Mouse (Mus musculus) skeletal muscle tissue, adult 2 months (tissue): Measurements from ENCODE around the gene Gtpbp3.
"Not testable (repeated sequence)": the region's sequence is repeated elsewhere in the genome, so short reads cannot be mapped to it uniquely, and the experiment has no call there.

ENCODE experiments used
- DNase-seq: peaks from one replicate; pipeline ENCODE4 v3.0.0-alpha.2; 2012; ENCODE audit warnings: low read depth, low spot score

Gene Gtpbp3

DNA sequence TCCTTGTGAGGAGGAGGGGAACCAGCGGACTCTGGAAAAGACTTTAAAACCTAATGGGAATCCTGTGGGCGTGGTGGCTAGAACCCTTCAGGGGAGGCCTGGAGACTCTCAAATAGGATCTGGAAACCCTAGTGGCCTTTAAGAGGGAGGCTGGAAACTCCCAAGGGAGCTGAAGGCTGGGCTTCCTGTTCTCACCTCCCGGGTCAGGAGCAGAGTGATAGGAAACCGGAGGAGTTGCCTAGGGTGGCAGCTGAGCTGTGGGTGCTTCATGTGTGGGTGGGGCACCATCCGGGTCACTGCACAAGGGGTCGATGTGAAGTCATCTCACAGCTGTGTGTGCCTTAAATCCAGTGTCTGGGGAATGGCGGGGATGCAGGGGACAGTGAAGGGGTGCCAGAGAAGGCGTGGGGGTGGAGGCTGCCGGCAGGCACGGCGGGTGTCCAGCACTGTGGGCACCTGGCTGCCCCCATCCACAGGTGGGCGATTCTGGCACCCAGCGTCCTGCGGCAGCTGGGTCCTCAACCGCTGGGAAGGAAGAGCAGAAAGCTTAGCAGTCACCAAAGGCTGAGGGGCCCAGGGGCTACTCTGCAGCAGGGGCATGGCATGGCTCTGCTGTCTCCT, 10.1 kb downstream of the Gtpbp3 start:
- no peak for DNase-seq

DNA sequence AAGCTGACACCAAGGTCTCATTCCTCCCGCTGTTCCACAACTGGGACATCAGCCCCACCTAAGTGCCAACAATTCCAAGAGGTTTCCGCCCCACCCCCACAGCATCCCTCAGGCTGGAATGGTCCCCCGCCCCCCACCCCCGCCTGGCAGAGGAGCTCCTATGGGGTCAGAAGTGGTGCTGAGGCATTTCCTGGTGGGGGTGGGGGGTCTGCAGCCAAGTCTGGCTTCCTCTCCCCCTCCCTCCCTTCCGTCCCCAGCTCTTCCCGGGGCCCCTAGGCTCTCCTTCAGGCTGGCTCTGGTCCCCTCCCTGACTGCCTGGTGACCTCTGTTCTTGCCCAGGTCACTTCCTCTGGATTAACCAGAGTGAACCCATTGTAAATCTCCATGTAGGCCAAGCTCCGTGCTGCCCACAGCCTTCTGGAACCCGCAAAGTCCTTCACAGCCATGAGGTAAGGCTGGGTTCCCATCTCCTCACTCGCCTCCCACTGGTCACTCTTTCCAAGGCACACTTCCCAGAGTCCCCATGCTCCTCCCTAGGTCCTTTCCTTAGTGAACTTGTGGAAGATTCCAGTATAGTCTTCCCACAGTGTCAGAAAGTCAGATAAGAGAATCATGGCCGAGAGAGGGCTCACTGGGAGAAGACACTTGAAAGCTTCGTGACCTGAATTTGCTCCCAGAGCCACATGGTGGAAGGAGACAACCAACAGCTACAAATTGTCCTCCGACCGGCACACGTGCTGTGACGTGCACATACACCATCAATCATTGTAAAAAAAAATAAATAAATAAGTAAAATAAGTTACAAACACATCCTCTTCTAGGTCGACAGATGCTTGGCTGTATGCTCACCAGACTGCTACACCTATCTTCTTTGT, 11.2 kb downstream of the Gtpbp3 start:
- DNase-seq: no peak

DNA sequence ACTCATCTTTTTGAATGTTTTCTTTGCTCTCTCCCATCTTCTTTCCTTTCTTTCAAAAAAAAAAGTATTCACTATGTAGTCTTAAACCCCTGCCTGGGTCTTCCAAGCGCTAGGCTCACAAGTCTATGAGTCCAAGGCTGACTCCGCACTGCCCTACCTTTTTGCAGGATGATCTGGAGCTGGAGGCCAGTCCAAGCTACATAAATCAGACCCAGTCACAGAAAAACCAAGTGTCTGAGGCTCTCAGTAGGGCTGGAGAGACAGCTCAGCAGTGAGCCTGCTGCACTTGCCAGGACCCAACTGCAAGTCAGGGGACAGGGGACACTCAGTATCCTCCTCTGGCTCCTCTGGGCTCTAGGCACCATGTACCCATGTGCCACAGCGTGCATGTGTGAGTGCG, 16.4 kb downstream of the Gtpbp3 start:
- no peak for DNase-seq

DNA sequence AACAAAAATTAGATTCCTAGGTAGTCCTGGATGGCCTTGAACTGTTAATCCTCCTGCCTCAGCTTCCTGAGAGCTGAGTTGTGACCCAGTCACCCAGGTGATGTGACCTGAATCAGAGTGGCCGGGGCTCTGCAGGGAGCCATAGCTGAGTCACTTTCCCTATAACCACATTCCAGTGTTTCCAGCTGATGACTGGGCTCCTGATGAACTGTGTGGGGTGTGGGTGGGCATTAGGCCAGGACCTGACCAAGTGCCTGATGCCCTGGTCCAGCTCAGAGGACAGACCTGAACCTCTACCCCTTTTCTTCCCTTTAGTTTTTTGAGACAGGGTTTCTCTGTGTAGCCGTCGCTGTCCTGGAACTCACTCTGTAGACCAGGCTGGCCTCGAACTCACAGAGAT, 17.4 kb downstream of the Gtpbp3 start:
- DNase-seq: no peak

DNA sequence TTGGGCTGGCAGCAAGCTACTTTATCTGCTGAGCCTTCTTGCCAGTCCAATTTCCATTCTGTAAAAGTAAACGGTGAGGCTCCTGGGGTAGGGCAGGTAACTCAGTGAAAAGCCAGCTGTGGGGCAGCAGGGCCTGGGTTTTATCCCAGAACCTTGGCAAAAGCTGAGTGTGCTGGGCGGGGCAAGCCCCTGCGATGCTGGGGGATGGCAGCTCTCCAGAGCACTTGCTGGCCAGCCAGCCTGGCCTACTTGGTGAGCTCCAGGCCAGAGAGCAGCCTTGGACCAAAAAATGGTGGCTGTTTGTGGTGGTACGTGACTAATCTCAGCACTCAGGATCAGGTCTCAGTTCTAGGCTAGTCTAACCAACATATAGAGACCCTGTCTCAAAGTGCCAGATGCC, 18.1 kb downstream of the Gtpbp3 start:
- DNase-seq: no peak

DNA sequence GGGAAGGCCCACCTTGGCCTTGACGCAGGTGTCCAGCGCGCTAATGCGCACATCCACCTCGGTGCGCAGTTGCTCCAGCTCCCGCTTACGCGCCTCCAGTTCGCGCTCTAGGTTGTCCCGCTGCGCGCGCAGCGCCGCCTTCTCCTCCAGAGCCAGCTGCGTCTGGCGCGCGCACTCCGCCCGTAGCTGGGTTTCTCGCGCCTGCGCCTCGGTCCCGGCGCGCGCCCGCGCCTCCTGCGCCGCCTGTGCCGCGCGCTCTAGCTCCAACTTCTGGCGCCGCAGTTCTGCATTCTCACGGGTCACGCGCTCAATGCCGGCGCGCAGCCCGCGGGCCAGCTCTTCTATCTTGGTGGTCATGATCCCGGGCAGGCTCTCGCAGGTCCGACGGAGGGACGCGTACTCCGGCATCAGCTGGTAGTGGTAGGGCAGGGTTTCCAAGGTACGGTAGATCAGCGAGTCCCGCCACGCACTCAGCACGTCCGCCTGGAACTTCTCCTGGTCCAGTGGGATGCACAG, 19.7 kb downstream of the Gtpbp3 start:
- DNase-seq: peak; percentile 87

DNA sequence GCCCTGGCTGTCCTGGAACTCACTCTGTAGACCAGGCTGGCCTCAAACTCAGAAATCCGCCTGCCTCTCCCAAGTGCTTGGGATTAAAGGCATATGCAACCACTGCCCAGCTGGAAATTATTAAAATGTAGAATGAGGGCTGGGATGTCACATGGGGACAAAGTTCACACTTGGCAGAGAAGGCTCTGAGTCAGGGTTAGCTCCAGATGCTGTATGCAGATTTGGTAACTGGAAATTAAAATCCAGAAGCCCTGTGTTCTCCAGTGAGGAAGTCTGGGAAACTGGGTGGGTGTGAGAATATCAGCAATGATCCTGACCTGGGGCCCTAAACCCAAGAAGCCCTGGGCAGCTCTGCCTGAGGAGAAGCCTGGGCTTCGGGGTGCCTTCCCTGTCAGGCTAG, 21.4 kb downstream of the Gtpbp3 start:
- DNase-seq: no peak

DNA sequence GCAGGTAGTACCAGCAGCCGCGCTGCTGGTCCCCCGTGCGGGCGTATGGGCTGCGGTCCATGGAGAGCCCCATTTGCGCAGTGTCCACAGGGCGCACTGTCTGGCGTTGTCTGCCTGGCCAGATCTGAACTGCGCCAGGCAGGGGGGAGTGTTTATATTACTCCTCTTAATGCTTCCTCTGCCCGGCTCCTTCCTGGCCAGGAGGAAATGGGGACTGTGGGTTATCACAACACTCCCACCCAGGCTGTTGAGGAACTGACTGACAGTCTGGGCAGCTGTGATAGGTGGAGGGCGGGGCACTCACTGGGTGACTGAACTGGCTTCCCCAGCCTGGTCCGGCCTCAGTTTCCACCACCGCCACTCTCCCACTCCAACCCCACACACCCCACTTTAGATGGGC, 23.7 kb downstream of the Gtpbp3 start, which contains the start of gene Plvap:
Gene Plvap (minus strand): TSS at position 109 of the 400 bp plus-strand sequence.
- no peak for DNase-seq

DNA sequence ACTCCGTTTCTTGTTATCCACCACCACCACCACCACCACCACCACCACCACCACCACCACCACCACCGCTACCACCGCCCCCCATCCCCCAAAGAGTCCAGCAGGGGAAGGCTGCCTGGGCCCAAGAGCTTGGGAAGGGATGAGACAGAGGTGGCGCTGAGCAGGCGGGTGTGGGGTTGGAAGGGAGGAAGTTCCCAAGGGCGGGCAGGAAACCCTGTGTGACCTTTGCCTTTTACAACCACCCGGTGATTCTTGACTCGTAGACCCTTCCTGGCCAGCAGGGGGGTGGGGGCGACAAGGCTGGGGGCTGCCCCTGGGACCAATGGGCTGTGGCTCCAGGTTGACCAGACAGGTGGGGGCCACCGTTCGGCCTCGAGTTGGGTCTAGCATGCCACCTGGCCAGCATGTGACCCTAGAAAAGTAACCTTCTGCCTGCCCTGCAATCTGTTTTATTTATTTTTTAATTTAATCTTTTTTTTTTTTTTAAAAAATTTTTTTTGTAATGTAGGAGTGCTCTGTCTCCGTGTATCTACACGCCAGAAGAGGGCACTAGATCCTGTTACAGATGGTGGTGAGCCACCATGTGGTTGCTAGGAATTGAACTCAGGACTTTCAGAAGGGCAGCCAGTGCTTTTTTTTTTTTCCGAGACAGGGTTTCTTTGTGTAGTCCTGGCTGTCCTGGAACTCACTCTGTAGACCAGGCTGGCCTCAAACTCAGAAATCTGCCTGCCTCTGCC, 25.3 kb downstream of the Gtpbp3 start:
- no peak for DNase-seq

DNA sequence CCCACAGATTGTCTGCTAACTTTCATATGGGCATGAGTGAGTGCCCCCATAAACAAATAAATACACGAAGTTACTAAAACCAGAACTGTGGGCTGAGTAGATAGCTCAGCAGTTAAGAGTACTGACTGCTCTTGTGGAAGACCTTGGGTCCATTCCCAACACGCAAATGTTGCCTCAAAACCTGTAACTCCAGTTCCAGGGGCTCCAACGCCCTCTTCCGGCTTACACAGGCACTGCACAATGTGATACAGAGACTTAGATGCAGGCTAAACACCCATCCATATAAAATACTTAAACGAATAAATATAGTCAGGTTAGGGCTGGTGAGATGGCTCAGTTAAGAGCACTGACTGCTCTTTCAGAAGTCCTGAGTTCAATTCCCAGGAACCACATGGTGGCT, 27.1 kb downstream of the Gtpbp3 start:
- no peak for DNase-seq

DNA sequence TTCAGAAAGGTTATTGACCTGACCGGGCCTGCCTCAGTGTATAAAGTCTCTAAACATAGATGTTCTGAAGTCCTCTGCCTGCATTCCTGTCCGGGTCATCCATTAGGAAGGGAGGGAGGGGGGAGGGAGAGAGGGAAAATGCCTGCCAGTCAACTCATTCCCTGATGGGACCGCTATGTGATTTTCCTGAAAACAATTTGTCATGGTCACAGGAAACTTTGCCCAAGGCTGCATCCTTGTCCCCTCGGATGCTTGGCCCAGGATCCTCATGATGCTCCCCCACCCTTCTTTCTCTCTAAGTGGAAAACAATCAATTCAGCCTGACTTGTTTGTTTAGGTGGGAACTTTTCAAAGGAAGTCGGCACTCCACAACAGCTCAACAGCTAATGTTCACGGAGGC, 28.9 kb downstream of the Gtpbp3 start:
- no peak for DNase-seq

DNA sequence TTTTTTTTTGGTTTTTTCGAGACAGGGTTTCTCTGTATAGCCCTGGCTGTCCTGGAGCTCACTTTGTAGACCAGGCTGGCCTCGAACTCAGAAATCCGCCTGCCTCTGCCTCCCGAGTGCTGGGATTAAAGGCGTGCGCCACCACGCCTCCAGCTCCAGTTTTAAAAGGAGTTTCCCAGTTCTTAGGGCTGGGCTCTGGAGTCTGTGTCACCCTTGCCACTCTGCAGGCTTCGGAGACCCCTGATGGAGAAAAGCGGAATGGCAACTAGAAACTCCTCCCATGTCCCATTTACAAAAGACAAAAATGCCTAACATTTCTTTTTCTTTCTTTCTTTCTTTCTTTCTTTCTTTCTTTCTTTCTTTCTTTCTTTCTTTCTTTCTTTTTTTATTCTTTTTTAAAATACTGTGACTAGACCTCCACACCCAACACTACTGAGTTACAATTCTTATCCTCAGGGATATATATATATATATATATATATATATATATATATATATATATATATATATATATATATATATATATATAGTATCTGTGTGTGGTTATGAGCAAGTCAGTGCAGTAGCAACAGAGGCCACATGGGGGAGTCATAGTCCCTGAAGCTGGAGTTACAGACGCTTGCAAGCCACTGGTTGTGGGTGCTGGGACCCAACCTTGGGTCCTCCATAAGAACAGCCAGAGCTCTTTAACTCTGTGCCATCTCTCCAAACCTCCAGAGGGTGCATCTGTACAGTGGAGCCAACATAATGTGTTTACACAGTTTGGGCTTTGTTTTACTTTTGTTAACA, 31.3 kb downstream of the Gtpbp3 start:
- DNase-seq: peak; percentile 54

DNA sequence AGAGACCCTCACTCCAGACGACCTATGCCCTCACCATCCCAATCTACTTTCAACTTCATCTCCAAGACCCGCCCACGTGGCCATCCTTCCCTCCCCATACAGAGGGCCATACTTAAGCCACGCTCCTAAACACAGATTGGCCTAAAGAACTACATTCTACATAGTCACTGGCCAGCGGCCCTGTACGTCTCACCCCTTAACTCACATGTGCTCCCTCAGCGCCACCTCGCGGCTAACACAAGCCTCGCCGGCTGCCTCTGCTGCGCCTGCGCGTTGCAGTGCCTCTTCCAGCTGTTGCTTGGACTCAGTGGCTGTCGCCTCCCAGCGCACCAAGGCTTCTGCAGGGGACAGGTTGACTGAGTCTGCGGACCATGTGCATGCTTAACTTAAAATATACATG, 33.7 kb downstream of the Gtpbp3 start:
- peak; percentile 93 for DNase-seq

DNA sequence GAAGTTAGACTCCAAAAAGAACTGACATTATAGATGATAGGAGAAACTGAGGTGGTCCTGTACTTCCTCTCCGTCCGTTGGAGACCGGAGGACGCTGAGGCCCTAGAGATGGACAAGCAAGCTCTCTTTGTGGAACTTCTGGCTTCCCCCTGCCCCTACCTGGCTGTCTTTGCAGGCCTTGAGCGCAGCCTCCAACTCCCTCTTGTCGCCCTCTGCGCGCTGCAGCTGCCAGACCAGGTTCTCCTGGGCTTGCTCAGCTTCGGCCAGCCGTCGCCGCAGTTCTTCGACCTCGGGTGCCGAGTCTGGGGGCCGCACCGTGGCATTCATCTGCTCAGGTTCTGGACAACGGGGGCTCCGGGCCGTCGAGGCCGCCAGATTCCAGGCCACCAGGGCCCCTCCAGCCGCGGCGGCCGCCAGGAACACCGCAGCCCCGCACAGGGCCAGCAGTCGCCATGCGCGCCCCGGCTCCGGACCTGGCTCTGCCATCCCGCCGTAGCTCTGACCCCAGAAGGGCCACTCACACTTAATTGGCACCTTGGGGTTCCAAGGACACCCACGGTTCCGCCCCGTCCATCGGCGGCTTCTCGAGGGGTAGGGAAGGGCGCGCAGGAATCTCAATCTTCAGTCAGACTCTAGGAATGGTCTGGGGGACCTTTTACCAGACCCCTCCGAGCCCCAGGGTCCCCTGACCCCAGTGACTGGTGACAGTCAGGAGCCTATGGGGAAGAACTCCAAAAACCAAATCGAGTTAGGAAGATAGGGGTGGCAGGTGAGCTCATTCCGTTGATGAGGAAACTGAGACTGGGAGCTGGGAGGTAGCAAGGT, 37.5 kb downstream of the Gtpbp3 start, which contains the start of gene Ccdc194:
Gene Ccdc194 (minus strand): TSS at position 486 of the 825 bp plus-strand sequence.
- no peak for DNase-seq

DNA sequence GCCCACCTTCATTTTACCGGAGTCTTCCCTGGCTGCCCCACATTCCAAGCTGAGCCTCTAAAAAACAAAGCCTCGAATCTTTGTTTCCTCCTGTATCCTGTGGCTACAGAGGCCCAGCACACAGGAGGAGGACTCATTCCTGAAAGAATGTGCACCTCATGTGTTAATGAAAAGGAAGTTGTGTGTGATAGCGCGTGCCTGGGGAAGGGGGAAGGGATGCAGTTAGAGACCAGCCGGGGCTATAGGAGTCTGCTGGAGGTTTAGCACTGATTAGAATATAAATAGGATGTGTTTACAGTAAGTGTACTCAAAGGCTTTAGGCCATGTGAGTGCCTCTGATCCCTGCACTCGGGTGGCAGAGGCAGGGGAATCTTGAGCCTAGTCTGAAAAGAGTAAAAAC, 38.4 kb downstream of the Gtpbp3 start:
- no peak for DNase-seq

DNA sequence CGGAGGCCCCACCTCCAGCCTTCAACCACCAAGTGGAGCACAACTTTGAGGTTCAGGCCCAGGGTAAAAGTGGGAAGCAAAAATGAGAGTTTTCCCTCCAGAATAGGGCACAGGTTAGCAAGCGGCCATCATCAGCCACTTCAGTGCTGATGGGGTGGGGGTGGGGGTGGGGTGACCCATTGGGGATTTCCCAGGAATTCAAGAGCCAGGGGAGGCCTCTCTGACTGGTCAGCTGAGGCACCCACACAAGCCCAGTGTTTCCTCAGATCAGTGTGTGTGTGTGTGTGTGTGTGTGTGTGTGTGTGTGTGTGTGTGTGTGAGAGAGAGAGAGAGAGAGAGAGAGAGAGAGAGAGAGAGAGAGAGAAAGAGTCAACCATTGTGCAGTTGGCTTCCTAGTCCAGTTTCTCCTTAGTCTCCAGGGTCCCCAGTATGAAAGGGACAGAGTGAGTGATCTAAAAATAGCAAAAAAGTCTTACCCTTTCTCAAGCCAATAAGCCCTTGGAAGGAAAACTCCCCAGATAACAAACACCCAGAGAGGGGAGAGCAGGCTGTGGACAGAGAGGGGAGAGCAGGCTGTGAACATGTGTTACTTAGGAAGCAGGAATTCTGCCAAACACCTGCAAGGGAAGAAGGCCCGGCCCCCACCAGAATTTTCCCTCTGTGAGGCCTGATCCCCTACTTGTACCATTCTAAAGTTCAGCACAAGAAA, 39.4 kb downstream of the Gtpbp3 start:
- no peak for DNase-seq

DNA sequence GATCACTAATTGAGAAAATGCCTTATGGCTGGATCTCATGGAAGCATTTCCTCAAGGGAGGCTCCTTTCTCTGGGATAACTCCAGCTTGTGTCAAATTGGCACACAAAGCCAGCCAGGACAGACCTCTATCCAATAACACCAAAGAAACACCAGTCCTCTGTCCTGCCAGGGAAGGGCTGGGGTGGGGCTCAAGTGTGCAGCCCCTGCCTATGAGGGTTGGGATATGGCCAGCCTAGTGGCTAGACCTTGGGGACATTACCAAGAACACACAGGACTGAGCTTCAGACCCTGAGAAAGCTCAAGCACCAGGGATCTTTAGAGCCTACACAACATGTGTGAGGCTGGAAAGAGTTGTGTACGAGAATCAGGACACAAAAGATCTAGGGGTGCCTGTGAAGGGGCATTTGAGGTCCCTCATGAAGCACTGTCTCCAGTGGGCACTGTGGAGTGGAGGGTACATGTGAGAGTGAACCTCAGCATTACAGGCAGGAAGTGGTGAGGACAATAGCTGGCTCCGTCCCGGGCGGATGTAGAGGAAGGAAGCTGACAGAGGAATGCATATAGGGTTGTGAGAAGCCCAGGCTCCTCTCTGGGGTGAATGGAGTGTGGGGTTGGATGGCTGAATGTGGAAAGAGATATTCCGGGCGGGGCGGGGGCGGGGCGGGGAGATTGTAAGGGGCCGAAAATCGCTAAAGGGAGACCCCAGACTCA, 40.6 kb downstream of the Gtpbp3 start:
- DNase-seq: no peak

DNA sequence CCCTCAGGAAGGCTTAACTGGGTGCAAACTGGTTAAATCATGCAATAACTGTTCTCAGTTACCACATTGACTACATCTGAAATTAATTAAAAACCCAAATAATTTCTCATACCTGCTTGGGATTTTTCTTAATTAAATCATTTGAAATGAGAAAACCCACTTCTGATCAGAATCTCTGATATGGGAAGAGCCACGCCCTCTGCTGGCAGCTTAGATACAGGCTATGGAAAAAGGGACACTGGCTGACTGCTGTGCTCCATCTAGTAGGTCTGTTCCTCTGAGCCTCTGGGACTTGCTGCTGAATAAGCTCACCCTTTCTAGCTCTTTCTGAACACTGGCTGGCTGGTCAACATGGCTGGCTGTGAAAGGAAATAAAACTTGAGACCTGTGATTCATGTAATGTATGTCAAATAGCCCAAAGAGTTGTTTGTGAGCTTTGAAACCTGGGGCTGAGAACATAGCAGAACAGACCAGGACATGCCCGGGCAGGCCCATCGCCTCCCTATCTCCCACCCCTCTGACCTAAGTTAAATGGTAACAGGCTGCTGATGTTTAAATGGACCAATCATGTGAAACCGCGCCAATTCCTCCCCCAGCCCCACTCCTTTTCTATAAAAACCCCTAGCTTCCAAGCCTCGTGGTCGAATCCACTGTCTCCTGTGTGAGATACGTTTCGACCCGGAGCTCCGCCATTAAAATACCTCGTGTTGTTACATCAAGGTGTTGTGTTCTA, 43.0 kb downstream of the Gtpbp3 start:
- not testable (repeated sequence) for DNase-seq
